Mouse (Mus musculus): ENCODE measurements around the gene Cycs. TPM values are rescaled to one million over a fixed set of nuclear protein-coding genes. Genes with fewer than 3 reads are reported as not detected.

Gene Cycs
- polyA plus RNA-seq, 1 experiment from 2014 or later = 74.0 TPM

GRCm38 (mm10) chr6:50536461-50536892, 29.9 kb downstream of the Cycs start:
- WGBS = 10% methylated on average over 7 of the region's 7 CpGs
- no peak overlapping the region for H3K9ac ChIP-seq
- H3K4me2 ChIP-seq = peak overlapping the region; percentile 14; the same call in 1 of the 2 replicates
- H3K4me1 ChIP-seq (replicated peaks) = 0 out of 2 replicates have a peak, but pooled peaks cover 2% of the 10 kb centered on the region
- H3K9me3 ChIP-seq = no peaks in the 10 kb centered on the region
- H3K27ac ChIP-seq (replicated peaks) = no peak overlapping the region
- 0 out of 2 replicates have a peak, but pooled peaks cover 3% of the 10 kb centered on the region for H3K27me3 ChIP-seq
- H3K4me3 ChIP-seq = no peak overlapping the region
- no peaks in the 10 kb centered on the region for H3K36me3 ChIP-seq
- ATAC-seq (ENCODE audit: low FRiP score, low read depth) = peak; percentile 88

- no peak for ATAC-seq (ENCODE audit: low FRiP score, low read depth)
- H3K4me1 ChIP-seq (replicated peaks) = 0 out of 2 replicates have a peak, but pooled peaks cover 2% of the 10 kb centered on the region
- no peak overlapping the region for H3K9ac ChIP-seq
- H3K9me3 ChIP-seq = no peaks in the 10 kb centered on the region
- no peak overlapping the region for H3K4me2 ChIP-seq
- H3K27me3 ChIP-seq = 0 out of 2 replicates have a peak, but pooled peaks cover 3% of the 10 kb centered on the region
- WGBS = 84% methylated on average over 3 of the region's 3 CpGs
- H3K4me3 ChIP-seq = no peak overlapping the region
- H3K27ac ChIP-seq (replicated peaks) = no peak overlapping the region
- H3K36me3 ChIP-seq = no peaks in the 10 kb centered on the region
These were observed 31.0 kb downstream of the Cycs start for GRCm38 (mm10) chr6:50535346-50535745.

DNA sequence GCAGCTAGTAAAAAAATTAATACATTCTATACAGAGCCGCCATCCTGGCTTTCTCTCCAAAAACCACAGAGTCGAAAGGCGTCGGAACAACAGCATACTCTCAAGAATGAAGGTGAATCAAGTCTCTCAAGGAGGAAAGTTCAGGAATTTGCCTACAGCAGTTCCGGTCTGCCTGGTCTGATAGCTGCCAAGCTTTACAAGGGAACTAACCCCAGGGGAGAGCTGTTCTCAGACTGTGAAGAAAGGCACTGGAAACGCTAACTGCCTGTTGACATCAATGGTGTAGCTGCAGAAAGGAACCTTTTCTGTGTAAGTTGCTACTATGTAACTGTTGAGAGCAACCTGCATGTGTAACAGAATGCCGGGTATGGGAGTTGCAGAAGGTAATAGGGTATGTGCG, 34.4 kb downstream of the Cycs start:
- no peak overlapping the region for H3K27ac ChIP-seq (replicated peaks)
- 0 out of 2 replicates have a peak, but pooled peaks cover 2% of the 10 kb centered on the region for H3K4me1 ChIP-seq (replicated peaks)
- WGBS = 74% methylated on average over 8 of the region's 8 CpGs
- H3K4me2 ChIP-seq = no peak overlapping the region
- H3K4me3 ChIP-seq = no peak overlapping the region
- no peak for ATAC-seq (ENCODE audit: low FRiP score, low read depth)
- H3K9me3 ChIP-seq = no peaks in the 10 kb centered on the region
- H3K9ac ChIP-seq = no peak overlapping the region
- H3K36me3 ChIP-seq = no peaks in the 10 kb centered on the region
- 0 out of 2 replicates have a peak, but pooled peaks cover 3% of the 10 kb centered on the region for H3K27me3 ChIP-seq

- WGBS = 89% methylated on average over 3 of the region's 3 CpGs
- Histone ChIP-seq H3K9me3 (no peaks in the 10 kb centered on the region), H3K27me3 (0 out of 2 replicates have a peak, but pooled peaks cover 3% of the 10 kb centered on the region), H3K27ac (replicated peaks) (no peak overlapping the region), H3K4me2 (no peak overlapping the region), H3K9ac (no peak overlapping the region), H3K4me1 (replicated peaks) (peaks cover 3% of the 10 kb centered on the region; the same call in 1 of the 2 replicates), H3K36me3 (no peaks in the 10 kb centered on the region), H3K4me3 (no peak overlapping the region)
- ATAC-seq (ENCODE audit: low FRiP score, low read depth) = no peak
These were observed 35.3 kb downstream of the Cycs start for GRCm38 (mm10) chr6:50531003-50531402.

GRCm38 (mm10) chr6:50529194-50529593, 37.1 kb downstream of the Cycs start:
- peaks cover 3% of the 10 kb centered on the region; the same call in 1 of the 2 replicates for H3K4me1 ChIP-seq (replicated peaks)
- H3K9me3 ChIP-seq = no peaks in the 10 kb centered on the region
- H3K27ac ChIP-seq (replicated peaks) = no peak overlapping the region
- WGBS = 94% methylated on average over 11 of the region's 11 CpGs
- H3K4me3 ChIP-seq = no peak overlapping the region
- no peaks in the 10 kb centered on the region for H3K36me3 ChIP-seq
- no peak overlapping the region for H3K9ac ChIP-seq
- H3K4me2 ChIP-seq = no peak overlapping the region
- ATAC-seq (ENCODE audit: low FRiP score, low read depth) = no peak
- 0 out of 2 replicates have a peak, but pooled peaks cover 3% of the 10 kb centered on the region for H3K27me3 ChIP-seq

DNA sequence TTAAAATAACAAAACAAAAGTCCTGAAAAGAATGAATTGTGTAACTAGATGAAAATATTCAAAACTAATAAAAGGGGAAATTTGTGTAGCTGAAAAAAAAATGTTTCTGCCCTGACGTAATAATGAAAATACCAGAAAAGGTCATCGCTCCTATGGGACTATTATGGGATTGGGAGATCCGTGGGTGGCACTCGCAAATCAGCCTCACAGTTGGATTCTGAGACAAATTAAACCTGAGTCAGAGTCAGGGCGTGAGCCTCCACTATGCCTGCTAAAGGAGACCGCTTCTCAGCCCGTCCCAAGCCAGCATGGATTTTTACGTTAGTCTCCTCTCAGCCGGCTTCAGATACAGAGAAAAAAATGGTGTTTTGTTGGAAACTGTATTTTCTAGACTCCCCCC, 38.9 kb downstream of the Cycs start:
- peaks cover 3% of the 10 kb centered on the region; the same call in 1 of the 2 replicates for H3K4me1 ChIP-seq (replicated peaks)
- H3K9ac ChIP-seq = no peak overlapping the region
- H3K4me3 ChIP-seq = no peak overlapping the region
- no peaks in the 10 kb centered on the region for H3K9me3 ChIP-seq
- H3K36me3 ChIP-seq = no peaks in the 10 kb centered on the region
- no peak overlapping the region for H3K27ac ChIP-seq (replicated peaks)
- ATAC-seq (ENCODE audit: low FRiP score, low read depth) = no peak
- no peak overlapping the region for H3K4me2 ChIP-seq
- no peaks in the 10 kb centered on the region for H3K27me3 ChIP-seq
- 67% methylated on average over 9 of the region's 9 CpGs for WGBS

- Histone ChIP-seq H3K36me3 (no peaks in the 10 kb centered on the region), H3K9me3 (no peaks in the 10 kb centered on the region), H3K4me1 (replicated peaks) (peaks cover 3% of the 10 kb centered on the region; the same call in 1 of the 2 replicates), H3K9ac (no peak overlapping the region), H3K4me3 (no peak overlapping the region), H3K27me3 (no peaks in the 10 kb centered on the region), H3K27ac (replicated peaks) (no peak overlapping the region), H3K4me2 (no peak overlapping the region)
- 17% methylated on average over 7 of the region's 7 CpGs for WGBS
- peak; percentile 54 for ATAC-seq (ENCODE audit: low FRiP score, low read depth)
These were observed 39.7 kb downstream of the Cycs start for GRCm38 (mm10) chr6:50526597-50527024.

- ATAC-seq (ENCODE audit: low FRiP score, low read depth) = no peak
- Histone ChIP-seq H3K4me3 (no peak overlapping the region), H3K4me1 (replicated peaks) (peaks cover 3% of the 10 kb centered on the region; the same call in 1 of the 2 replicates), H3K27ac (replicated peaks) (no peak overlapping the region), H3K9ac (no peak overlapping the region), H3K27me3 (no peaks in the 10 kb centered on the region), H3K36me3 (no peaks in the 10 kb centered on the region), H3K9me3 (no peaks in the 10 kb centered on the region), H3K4me2 (no peak overlapping the region)
- 72% methylated on average over 8 of the region's 8 CpGs for WGBS
These were observed 40.5 kb downstream of the Cycs start for GRCm38 (mm10) chr6:50525846-50526245.

GRCm38 (mm10) chr6:50524261-50524896, 42.0 kb downstream of the Cycs start:
- Histone ChIP-seq H3K9me3 (no peaks in the 10 kb centered on the region), H3K4me1 (replicated peaks) (peaks cover 3% of the 10 kb centered on the region; the same call in 1 of the 2 replicates), H3K9ac (no peak overlapping the region), H3K27me3 (no peaks in the 10 kb centered on the region), H3K4me2 (no peak overlapping the region), H3K27ac (replicated peaks) (no peak overlapping the region), H3K4me3 (no peak overlapping the region), H3K36me3 (no peaks in the 10 kb centered on the region)
- 90% methylated on average over 10 of the region's 10 CpGs for WGBS
- ATAC-seq (ENCODE audit: low FRiP score, low read depth) = no peak

- no peak overlapping the region for H3K4me2 ChIP-seq
- no peak for ATAC-seq (ENCODE audit: low FRiP score, low read depth)
- no peak overlapping the region for H3K4me3 ChIP-seq
- 96% methylated on average over 7 of the region's 7 CpGs for WGBS
- H3K9me3 ChIP-seq = no peaks in the 10 kb centered on the region
- H3K9ac ChIP-seq = no peak overlapping the region
- H3K27ac ChIP-seq (replicated peaks) = no peak overlapping the region
- no peaks in the 10 kb centered on the region for H3K36me3 ChIP-seq
- H3K4me1 ChIP-seq (replicated peaks) = peaks cover 3% of the 10 kb centered on the region; the same call in 1 of the 2 replicates
- no peaks in the 10 kb centered on the region for H3K27me3 ChIP-seq
These were observed 43.6 kb downstream of the Cycs start for GRCm38 (mm10) chr6:50522772-50523171.

DNA sequence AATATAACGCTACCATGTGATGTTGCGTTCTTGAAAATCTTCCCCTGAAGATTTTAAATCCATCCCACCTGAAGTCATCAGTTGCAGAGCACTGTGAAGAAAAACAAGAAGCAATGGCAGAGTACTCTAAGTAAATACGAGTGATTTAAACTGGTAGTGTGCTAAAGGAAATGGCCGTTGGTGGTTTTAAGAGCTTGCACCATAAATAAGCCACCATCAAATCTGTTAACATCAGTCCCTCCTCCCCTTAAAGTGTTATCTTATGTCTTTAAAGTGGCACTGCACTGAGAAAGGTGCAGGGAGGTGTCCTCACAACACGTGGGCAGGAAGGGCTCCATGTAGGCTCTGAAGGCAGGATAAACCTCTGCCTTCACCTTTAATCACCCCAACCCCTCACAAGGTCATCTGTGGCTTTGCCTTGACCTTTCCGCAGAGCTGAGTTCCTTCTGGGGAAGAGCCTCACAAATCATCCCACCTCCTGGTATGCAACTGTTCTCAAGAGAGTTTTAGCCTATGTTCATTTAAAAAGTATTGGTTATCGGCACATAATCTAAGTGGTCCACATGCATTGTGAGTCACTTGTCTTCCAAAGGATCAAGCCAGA, 44.7 kb downstream of the Cycs start:
- Histone ChIP-seq H3K9ac (no peak overlapping the region), H3K4me1 (replicated peaks) (peaks cover 3% of the 10 kb centered on the region; the same call in 1 of the 2 replicates), H3K36me3 (no peaks in the 10 kb centered on the region), H3K4me2 (no peak overlapping the region), H3K27me3 (no peaks in the 10 kb centered on the region), H3K27ac (replicated peaks) (no peak overlapping the region), H3K4me3 (no peak overlapping the region), H3K9me3 (no peaks in the 10 kb centered on the region)
- 91% methylated on average over 7 of the region's 7 CpGs for WGBS
- ATAC-seq (ENCODE audit: low FRiP score, low read depth) = no peak

GRCm38 (mm10) chr6:50520139-50520538, 46.2 kb downstream of the Cycs start:
- H3K27ac ChIP-seq (replicated peaks) = no peak overlapping the region
- H3K27me3 ChIP-seq = no peaks in the 10 kb centered on the region
- no peaks in the 10 kb centered on the region for H3K9me3 ChIP-seq
- ATAC-seq (ENCODE audit: low FRiP score, low read depth) = no peak
- H3K4me2 ChIP-seq = no peak overlapping the region
- no peak overlapping the region for H3K9ac ChIP-seq
- no peak overlapping the region for H3K4me3 ChIP-seq
- 90% methylated on average over 5 of the region's 5 CpGs for WGBS
- H3K36me3 ChIP-seq = no peaks in the 10 kb centered on the region
- H3K4me1 ChIP-seq (replicated peaks) = no peaks in the 10 kb centered on the region
